Mouse (Mus musculus): ENCODE measurements at regions not wholly inside any gene's neighbourhood (a gene's known extent, or its start where the extent isn't known, plus 50 kb on each side); places are given as distances from the start of the nearest gene placed in this dataset.

DNA sequence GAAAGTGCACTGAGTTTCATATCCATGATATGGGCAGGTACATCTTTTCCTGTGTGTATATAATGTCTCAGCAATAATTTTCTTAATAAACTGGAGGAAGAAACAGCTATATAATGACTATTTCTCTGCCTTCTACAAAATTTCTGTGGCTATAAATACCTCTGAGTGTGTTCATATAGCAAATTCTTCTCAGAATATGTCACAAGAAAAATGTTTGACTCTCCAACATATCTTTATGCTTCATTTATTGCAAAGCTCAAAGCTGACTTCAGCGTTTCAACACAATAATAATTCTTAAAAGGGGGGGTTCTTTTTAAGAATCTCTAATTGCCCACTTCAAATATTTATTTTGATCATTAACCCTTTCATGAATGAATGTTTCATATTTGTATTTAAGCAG, 310.0 kb upstream of the Paip1 start:
- intact Hi-C loops (cut with DNase I), result no loop called here

DNA sequence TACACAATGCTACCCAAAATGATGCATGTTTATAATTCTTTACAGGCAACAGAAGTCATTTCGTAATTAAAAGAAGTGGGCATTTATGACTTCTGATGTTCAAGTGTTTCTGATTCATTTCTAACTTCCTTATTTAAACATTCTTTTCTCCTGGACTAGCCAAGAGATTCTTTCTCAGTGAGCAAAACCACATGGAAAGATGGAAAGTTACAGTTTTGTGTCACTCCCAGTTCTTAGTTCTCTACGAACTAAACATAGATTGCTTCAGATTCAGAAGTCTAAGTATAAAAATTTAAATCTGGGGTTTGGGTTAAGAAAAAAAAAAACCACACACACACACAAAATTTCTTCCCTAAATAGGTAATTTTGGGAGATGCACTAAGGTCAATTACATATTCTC, 288.0 kb upstream of the Paip1 start:
- intact Hi-C loops (cut with DNase I), result no loop called here

GRCm38 (mm10) chr13:119143351-119143750, 285.1 kb upstream of the Paip1 start:
- intact Hi-C loops (cut with DNase I), result no loop called here

DNA sequence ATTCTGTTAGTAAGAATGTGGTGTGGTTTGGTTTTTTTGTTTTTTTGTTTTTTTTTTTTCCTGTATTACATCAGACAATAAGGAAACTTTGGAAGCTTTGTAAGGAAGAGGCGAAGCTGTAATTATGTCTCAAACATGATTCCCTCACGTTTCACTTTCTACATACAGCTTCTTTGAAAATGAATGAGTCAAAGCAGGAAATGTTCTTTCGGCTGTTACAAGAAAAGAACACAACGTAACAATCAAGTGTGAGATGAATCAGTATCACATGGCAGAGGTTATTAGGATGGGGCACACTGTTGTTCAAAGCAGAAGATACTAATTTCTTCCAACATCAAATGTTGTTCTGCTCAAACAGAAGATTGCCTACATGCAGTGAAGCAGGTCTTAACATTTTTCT, 282.7 kb upstream of the Paip1 start:
- intact Hi-C loops (cut with DNase I), result no loop called here

GRCm38 (mm10) chr13:119147701-119148100, 280.7 kb upstream of the Paip1 start:
- intact Hi-C loops (cut with DNase I), result no loop called here

DNA sequence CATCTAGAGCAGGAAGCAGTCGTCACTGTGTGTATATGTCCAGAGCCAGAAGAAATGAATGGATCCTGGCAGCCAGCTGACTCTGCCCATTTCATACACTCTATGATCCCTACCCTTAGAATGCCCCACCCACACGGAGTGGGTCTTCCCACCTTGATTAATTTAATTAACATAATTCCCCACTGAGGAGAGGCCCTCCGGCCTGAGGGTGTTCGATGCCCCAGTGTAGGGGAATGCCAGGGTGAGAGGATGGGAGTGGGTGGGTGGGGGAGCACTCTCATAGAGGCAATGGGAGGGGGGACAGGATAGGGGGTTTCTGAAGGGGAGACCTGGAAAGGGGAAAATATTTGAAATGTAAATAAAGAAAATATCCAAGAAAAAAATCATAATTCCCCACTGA, 279.3 kb upstream of the Paip1 start:
- intact Hi-C loops (cut with DNase I), result no loop called here

- intact Hi-C loops (cut with DNase I), result loop anchor here (10.0 kb wide), 1 partner anchor 96 kb away; no protein-coding TSS in a partner anchor
These were observed 277.4 kb upstream of the Paip1 start for GRCm38 (mm10) chr13:119150847-119151548.

DNA sequence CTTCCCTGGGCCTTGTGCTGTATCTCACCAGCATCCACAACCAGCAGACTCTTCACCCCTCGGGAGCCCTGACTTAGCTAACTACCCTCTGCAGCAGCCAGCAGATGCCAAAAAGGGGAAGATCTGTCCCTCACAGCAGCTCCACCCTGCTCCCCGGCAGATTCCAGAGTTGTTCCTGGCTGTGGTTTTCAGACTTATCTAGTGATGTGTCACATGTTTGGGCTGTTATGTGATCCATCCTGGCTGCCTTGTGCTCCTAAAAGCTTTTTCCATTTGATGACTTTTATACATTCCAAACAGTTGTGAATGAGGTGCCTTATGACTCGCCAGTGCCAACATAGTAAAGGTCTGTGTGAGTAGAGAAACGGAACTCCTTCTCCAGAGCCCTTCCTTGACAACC, 250.6 kb upstream of the Paip1 start:
- intact Hi-C loops (cut with DNase I), result no loop called here

DNA sequence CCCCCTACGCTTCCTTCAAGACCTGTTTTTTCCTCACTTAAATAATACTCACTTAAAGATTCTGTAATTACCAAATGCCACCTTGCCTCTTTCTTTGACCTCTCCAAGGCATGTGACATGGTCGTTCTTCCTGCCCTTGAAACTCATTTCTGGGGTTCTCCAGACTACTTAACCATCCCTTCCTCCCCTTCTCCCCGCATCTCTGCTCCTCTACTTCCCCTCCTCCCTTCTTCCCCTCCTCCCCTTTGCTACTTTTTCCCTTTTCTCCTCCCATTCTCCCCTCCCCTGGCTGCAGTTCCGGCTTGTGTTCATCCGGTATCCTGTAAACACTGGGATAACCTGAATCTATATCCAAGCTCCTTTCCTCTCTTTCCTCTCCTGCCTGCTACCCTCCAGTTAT, 250.2 kb upstream of the Paip1 start:
- intact Hi-C loops (cut with DNase I), result no loop called here

- intact Hi-C loops (cut with DNase I), result no loop called here
These were observed 249.1 kb upstream of the Paip1 start for GRCm38 (mm10) chr13:119179157-119179920.

GRCm38 (mm10) chr13:119184322-119184877, 244.0 kb upstream of the Paip1 start:
- intact Hi-C loops (cut with DNase I), result no loop called here

DNA sequence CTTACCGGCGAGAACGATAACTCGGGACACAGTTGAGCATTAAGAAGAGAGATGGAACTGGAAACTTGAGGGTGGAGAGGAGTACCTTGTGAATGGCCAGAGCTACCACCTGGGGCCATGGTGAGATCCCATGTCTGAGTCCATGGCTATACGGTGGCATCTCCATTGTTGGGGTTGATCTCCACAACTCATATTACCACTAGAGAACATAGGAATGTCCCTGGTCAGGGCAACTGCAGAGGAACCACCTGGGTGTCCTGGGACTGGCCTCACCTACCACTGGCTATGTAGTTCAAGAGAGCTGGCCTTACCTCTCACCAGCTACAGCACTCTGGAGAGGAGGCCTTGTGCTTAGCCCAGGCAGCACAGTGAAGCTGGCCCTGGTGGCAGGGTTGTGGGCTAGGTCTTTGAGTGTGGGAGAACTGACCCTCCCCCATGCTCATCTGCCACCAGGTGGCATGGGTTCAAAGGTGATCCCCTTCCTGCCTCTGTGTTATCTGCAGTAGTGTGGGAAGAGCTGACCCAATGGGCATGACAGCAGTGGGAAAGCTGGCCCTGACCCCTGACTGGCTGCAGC, 242.7 kb upstream of the Paip1 start:
- intact Hi-C loops (cut with DNase I), result no loop called here

DNA sequence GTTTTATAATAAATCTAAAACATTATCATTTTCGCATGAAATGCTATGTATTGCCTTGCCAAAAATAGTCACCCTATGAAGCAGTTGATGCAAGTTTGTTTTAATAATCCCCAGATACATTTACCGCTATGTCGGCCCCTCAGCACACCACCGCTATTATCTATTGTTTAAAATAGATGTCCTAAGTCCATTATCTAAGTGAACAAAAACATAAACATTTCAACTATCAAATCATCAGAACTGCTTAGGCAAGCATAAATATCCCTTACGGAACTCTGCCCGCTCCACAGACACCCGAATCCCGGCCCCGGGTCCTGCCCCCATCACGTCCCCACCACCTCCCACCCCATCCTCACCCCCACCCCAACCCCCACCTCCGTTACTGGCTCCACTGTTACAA, 196.8 kb upstream of the Paip1 start:
- intact Hi-C loops (cut with DNase I), result no loop called here

DNA sequence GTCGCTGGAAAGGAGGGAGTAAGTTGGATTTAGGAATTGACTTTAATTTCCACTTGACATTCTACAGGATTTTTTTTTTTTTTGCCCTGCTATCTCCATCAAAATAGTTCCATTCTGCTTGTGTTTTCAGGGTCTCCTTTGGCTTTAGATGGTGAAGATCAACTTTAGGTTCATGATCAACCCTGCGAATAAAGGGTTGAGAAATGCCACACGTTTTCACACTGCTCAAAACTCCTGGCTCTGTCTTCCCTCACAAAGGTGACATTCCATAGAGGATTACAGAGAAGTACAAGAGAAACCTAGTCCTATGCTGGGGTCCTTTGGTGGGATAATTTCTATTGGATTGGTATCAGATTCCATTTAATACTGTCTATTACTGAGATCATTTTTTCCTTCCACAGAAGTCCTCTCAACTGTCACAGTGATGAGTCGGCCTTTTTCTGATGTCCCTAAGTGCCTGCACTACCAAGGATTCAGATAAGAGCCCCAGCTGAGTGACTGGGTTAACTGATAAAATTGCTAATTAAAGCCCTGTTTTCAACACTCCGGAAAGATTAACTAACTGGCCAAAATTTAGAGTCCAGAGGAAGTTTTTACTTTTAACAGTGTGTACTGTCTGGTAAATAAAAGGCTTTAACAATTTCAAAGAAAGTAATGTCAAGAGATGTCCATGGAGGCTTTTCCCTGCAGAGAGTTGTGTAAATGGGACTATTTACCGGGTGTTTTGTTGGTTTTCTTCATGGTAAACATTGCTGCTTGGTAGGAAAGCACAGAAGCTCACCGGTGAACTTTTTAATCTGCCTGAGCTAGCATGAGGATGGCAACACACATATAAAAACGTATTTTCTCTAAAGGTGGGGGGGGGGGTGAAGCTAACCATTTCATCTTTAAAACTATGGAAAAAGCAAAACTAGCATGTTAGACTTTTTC, 196.0 kb upstream of the Paip1 start:
- intact Hi-C loops (cut with DNase I), result no loop called here

DNA sequence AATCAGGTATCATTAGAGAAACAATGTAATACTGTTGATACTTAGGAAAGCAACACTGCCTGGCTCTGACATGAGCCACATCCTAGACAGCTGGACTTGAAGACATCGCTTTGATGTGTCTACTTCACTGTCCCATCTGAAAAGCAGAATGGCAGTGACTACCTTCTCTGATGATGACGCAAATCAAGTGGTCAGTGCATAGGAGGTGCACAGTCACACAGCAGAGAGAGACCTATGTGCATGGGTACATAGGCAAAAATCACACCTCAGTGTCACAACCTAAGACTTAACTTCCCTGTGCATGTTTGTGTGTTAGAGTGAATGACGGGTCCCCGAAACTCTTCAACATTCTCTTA, 195.4 kb upstream of the Paip1 start:
- intact Hi-C loops (cut with DNase I), result no loop called here

- intact Hi-C loops (cut with DNase I), result no loop called here
These were observed 194.5 kb upstream of the Paip1 start for GRCm38 (mm10) chr13:119233869-119234268.

- intact Hi-C loops (cut with DNase I), result no loop called here
These were observed 186.0 kb upstream of the Paip1 start for GRCm38 (mm10) chr13:119242358-119242757.

- intact Hi-C loops (cut with DNase I), result no loop called here
These were observed 181.3 kb upstream of the Paip1 start for GRCm38 (mm10) chr13:119247101-119247500.

- intact Hi-C loops (cut with DNase I), result no loop called here
These were observed 176.4 kb upstream of the Paip1 start for GRCm38 (mm10) chr13:119252006-119252405.

GRCm38 (mm10) chr13:119256350-119256749, 172.1 kb upstream of the Paip1 start:
- intact Hi-C loops (cut with DNase I), result no loop called here

- intact Hi-C loops (cut with DNase I), result no loop called here
These were observed 169.9 kb upstream of the Paip1 start for GRCm38 (mm10) chr13:119258515-119258914.

Data from adrenal gland (tissue).